Mouse (Mus musculus) liver, adult 2 months (tissue): ENCODE results near the gene Vmn2r111. TPM values are rescaled to one million over a fixed set of nuclear protein-coding genes. Genes with fewer than 3 reads are reported as not detected.
"Not testable (repeated sequence)": the region's sequence is repeated elsewhere in the genome, so short reads cannot be mapped to it uniquely, and the experiment has no call there.

Source experiments
- DNase-seq: peaks from one replicate; pipeline ENCODE4 v3.0.0-alpha.2; 2011; ENCODE audit warnings: low read depth, low spot score; ENCODE audit errors: extremely low read depth
- H3K27ac ChIP-seq: fragments of 200-500 bp; replicated peaks from 2 replicates; pipeline ENCODE4 v1.5.1; 2012; ENCODE audit warnings: low read depth, mild to moderate bottlenecking, control low read depth, inconsistent platforms, low read length; ENCODE audit not compliant: insufficient read depth
- H3K27me3 ChIP-seq: fragments of 200-500 bp; 2 replicates; pipeline ENCODE4 v1.6.1; 2012; ENCODE audit warnings: mild to moderate bottlenecking, moderate library complexity, low read length, inconsistent platforms; ENCODE audit not compliant: control insufficient read depth, insufficient read depth
- H3K36me3 ChIP-seq: fragments of 200-500 bp; 2 replicates; pipeline ENCODE4 v1.6.1; 2012; ENCODE audit warnings: low read length, inconsistent platforms; ENCODE audit not compliant: control insufficient read depth, insufficient read depth
- H3K4me1 ChIP-seq: fragments of 200-500 bp; 2 replicates; pipeline ENCODE4 v1.6.1; 2011; ENCODE audit warnings: low read length; ENCODE audit not compliant: control insufficient read depth, insufficient read depth
- H3K4me3 ChIP-seq: fragments of 200-500 bp; 2 replicates; pipeline ENCODE4 v1.5.1; 2011; ENCODE audit warnings: low read depth, mild to moderate bottlenecking, control low read depth, low read length, moderate library complexity; ENCODE audit not compliant: insufficient read depth
- H3K79me2 ChIP-seq: fragments of 200-500 bp; 2 replicates; pipeline ENCODE4 v1.6.1; 2012; ENCODE audit warnings: inconsistent platforms, mild to moderate bottlenecking, low read length, moderate library complexity; ENCODE audit not compliant: control insufficient read depth, insufficient read depth
- H3K9ac ChIP-seq: fragments of 200-500 bp; 2 replicates; pipeline ENCODE4 v1.6.1; 2012; ENCODE audit warnings: low read depth, mild to moderate bottlenecking, control low read depth, inconsistent platforms, low read length
- CTCF ChIP-seq: fragments of 200-500 bp; IDR thresholded peaks from 2 replicates; pipeline ENCODE4 v1.5.1; 2011; ENCODE audit warnings: low read depth, low read length, control low read depth
- POLR2A ChIP-seq: fragments of 200-500 bp; IDR thresholded peaks from 2 replicates; pipeline ENCODE4 v1.6.1; 2011; ENCODE audit warnings: low read length, control low read depth; ENCODE audit not compliant: insufficient read depth; ENCODE audit errors: extremely low read depth
- WGBS: fragments of 180-500 bp; shearing (Covaris S2); methylation state at CpG from one replicate; pipeline ENCODE4 v1.1.7; 2018; 5-methylcytosine and 5-hydroxymethylcytosine counted together
- polyA plus RNA-seq: library from polyadenylated mRNA; depleted of rRNA; stranded (reverse); fragments of >200 nt; gene quantifications from 2 replicates; pipeline ENCODE4 v1.2.3, GENCODE M21; 2012; rRNA removed
- total RNA-seq: library from RNA; depleted of rRNA; stranded (reverse); fragments of >200 nt; gene quantifications from 2 replicates; pipeline ENCODE4 v1.2.3, GENCODE M21; 2014; rRNA removed

Gene Vmn2r111
- not detected in 2 replicates for total RNA-seq
- not detected in 2 replicates for polyA plus RNA-seq

DNA sequence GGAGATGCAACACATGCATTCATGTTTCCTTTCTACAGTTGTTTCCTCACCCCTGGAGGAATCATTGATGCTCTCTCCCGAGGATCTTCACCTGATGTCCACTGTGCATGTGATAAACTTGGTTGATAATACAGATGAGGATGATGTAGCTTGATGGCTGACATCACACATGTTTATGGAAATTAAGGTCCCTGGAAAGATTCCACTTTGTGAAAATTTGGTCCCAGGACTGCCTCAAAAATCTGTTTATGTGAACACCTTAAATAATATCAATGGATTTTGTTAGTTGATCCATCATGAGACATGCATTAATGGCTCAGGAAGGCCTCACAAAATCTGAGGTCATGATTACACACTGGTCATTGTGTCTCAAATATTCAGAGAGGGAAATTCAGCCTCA, at the start of gene Vmn2r111:
TSS of gene Vmn2r111 (minus strand) at position 101 of the 400 bp plus-strand sequence.
- H3K36me3 ChIP-seq, H3K4me3 ChIP-seq, H3K4me1 ChIP-seq, H3K9ac ChIP-seq, DNase-seq, H3K27me3 ChIP-seq, H3K79me2 ChIP-seq, H3K27ac ChIP-seq: not testable (repeated sequence)
- WGBS: 34% methylated on average over 1 of the region's 1 CpGs

DNA sequence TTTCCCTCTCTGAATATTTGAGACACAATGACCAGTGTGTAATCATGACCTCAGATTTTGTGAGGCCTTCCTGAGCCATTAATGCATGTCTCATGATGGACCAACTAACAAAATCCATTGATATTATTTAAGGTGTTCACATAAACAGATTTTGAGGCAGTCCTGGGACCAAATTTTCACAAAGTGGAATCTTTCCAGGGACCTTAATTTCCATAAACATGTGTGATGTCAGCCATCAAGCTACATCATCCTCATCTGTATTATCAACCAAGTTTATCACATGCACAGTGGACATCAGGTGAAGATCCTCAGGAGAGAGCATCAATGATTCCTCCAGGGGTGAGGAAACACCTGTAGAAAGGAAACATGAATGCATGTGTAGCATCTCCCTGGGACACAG, 27.4 kb upstream of the Vmn2r111 start, which contains the start of gene Vmn2r112:
TSS of gene Vmn2r112 (plus strand) at position 301 of the 400 bp plus-strand sequence.
- not testable (repeated sequence) for H3K27me3 ChIP-seq, H3K4me3 ChIP-seq, DNase-seq, H3K4me1 ChIP-seq, H3K27ac ChIP-seq, H3K79me2 ChIP-seq, H3K9ac ChIP-seq, H3K36me3 ChIP-seq

DNA sequence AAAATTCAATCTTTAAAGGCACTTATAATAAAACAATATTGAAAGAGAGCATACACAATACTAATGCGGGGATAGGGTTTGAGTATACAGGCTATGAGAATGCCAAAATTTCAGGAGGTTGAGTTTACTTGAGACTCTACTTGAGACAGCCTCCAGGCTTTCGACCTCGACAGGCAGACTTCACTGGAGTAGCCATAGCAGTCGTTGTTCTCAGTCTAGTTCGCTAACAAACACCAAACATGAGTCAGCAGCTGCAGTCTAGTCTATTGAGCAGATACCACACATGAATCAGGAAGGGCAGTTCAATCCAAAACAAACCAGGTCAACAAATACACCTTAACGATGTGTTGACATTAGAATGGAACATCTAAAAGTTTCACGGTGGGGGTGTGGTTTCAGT, 52.8 kb downstream of the Vmn2r111 start:
- H3K9ac ChIP-seq, H3K27me3 ChIP-seq, H3K27ac ChIP-seq, DNase-seq, H3K79me2 ChIP-seq, H3K4me1 ChIP-seq, H3K36me3 ChIP-seq, H3K4me3 ChIP-seq: not testable (repeated sequence)
- 76% methylated on average over 7 of the region's 7 CpGs for WGBS

DNA sequence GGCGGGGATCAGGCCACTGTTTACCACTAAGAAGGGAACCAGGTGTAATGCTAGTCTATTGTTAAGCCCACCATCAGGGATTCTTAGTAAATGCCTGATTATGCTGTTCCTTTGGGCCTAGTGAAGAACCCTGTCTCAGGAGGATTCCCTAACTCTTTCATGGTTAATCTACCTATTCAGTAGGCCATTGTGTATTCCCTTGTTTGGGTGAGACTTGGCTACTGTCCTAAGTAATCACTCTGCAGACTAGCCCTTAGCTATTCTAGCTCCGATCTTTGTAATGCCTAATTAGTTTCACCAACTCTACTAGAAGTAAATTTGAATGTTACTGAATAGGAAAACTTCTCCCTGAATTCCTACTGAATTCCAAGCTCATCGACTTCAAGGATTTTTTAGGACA, 53.2 kb downstream of the Vmn2r111 start:
- 75% methylated on average over 3 of the region's 3 CpGs for WGBS
- DNase-seq, H3K27ac ChIP-seq, H3K4me1 ChIP-seq, H3K79me2 ChIP-seq, H3K27me3 ChIP-seq, H3K9ac ChIP-seq, H3K4me3 ChIP-seq, H3K36me3 ChIP-seq: not testable (repeated sequence)

DNA sequence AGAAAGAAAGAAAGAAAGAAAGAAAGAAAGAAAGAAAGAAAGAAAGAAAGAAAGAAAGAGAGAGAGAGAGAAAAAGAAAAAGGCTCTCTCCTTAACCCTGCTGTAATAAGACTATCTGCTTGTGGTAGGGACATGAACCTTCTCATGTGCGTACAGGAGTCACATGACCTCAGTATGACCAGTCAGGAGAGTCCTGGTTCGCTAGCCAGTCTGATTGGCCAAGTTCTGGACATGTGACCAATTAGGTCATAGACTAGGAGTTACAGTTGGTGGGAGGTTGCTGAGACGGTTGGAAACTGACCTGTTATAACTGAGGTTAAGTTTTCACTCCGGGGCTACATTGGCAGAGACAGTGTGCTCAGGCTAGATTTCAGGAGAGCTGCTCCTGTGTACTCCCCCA, 76.2 kb downstream of the Vmn2r111 start:
- DNase-seq: no peak
- Histone ChIP-seq H3K4me3 (no peak overlapping the region), H3K4me1 (no peaks in the 10 kb centered on the region), H3K27ac (no peak overlapping the region), H3K27me3 (no peaks in the 10 kb centered on the region), H3K9ac (no peak overlapping the region), H3K79me2 (no peaks in the 10 kb centered on the region), H3K36me3 (no peaks in the 10 kb centered on the region)
- TF ChIP-seq POLR2A (no peak), CTCF (no peak)
- WGBS: 66% methylated on average over 4 of the region's 4 CpGs

Other genes starting within 250 kb of the Vmn2r111 start
- gene Zfp944, start 212.1 kb downstream of the Vmn2r111 start, total RNA-seq: 5.6 and 6.3 TPM in 2 replicates
- 2.8 and 2.9 TPM in 2 replicates for gene Zfp944, start 212.1 kb downstream of the Vmn2r111 start, polyA plus RNA-seq
- gene Zfp758, start 212.0 kb downstream of the Vmn2r111 start, total RNA-seq: 5.2 and 6.9 TPM in 2 replicates
- gene Zfp758, start 212.0 kb downstream of the Vmn2r111 start, polyA plus RNA-seq: 0.44 and 0.46 TPM in 2 replicates
- gene Zfp946, start 149.3 kb downstream of the Vmn2r111 start, total RNA-seq: 9.3 and 11.3 TPM in 2 replicates
- 3.3 and 5.5 TPM in 2 replicates for gene Zfp946, start 149.3 kb downstream of the Vmn2r111 start, polyA plus RNA-seq
- not detected in 2 replicates for gene Vmn2r112, start 27.5 kb upstream of the Vmn2r111 start, total RNA-seq
- gene Vmn2r112, start 27.5 kb upstream of the Vmn2r111 start, polyA plus RNA-seq: not detected in 2 replicates